Mouse (Mus musculus): Measurements from ENCODE around the gene Cflar.

DNA sequence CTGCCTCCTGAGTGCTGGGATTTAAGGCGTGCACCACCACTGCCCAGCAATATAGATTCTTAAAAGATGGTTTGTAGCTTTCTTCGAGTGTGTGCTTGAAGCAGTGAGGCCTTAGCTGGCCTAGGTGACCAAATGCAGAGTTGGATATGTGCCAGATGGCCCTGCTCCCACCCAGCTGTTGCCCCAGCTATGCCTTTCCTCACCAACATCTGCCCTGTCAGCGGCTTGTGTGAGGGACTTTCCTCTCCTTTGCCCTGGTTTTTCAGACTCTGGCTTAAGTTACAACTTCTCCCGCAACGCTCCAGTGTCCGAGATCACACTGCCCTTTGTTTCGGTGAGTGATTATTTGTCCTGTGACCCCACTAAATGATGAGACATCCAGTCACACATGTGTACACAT lies 33.3 kb downstream of the Cflar start:
- no peak for TF ChIP-seq CTCF (IDR thresholded peaks at IDR 0.05; ENCODE audit: low read depth, low read length)
- TF ChIP-seq POLR2A (IDR thresholded peaks at IDR 0.05; ENCODE audit: extremely low read depth, insufficient read depth, low read length), result no peak
